Mouse (Mus musculus) E14TG2a.4 (cell line): Measurements from ENCODE around the gene Crygn.

ENCODE experiments used
- CTCF ChIP-seq: conservative IDR thresholded peaks from 2 replicates; pipeline ENCODE4 v1.5.1; 2014; ENCODE audit warnings: low read length
- NANOG ChIP-seq: IDR thresholded peaks from 2 replicates; pipeline ENCODE4 v1.6.1; 2014; ENCODE audit warnings: borderline replicate concordance, low read length, mixed read lengths
- POU5F1 ChIP-seq: IDR thresholded peaks from 2 replicates; pipeline ENCODE4 v1.6.1; 2014; ENCODE audit warnings: low read length, borderline replicate concordance

DNA sequence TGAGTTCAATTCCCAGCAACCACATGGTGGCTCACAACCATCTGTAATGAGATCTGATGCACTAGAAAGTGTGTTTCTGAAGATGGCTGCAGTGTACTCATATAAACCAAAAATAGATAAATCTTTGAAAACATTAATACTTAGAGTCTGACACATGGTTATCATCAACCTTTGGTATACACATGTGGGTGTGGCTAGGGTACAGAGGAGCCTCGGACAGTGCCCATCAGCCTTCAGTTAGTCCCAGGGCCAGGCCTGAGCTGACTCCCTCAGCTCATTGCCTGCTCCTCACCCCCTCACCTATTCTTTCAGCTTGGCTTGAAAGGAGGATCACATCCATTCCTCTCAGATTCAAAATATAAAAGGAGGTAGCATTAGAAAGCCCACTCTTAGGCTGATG is 19.3 kb downstream of the Crygn start:
- TF ChIP-seq CTCF (no peak), NANOG (no peak), POU5F1 (no peak)
